8 mouse cellular contexts compared by ENCODE assay signal in the genomic region with DNA sequence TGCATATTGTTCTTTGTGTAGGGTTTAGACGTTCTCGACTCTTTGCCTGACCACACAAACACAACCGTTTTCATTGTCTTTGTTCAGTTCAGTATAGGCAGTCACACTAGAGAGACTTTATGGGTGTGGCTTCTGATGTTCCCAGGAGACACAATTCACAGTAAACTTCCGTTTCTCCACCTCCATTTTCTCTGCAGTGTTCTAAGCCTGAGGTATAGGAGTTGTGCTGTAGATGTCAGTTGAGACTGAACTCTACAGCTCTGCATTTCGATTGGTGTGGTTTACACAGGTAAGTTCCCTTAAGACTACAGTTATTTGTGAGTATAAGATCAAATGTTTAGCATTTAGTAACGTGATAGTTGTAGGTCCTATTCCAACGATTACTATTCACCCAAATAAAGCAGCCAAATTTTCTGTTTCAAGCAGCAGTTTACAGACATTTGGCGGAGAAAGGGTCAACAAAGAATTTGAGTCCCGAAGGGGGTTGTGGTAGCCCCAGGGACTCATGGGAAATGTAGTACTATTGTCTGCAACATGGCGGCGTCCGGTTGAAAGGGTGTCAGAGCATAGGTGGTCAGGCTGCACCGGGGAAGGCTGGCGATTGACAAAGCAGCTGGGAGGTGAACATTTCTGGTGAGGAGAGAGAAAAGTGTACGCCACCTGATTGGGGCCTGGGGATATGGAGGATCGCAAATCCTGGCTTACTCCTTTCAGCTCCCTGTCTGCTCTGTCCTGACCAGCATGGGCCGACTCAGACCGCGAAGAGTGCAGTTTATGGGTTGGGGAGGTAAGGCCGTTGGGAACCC. TPM values are rescaled to one million over a fixed set of nuclear protein-coding genes. Genes with fewer than 3 reads are reported as not detected.
DNase-seq lines count a peak whose midpoint lies in the region; ATAC-seq lines count a peak whose summit lies in the region.

A gene (plus strand): TSS at position 179 of the 806 bp plus-strand sequence.

- peak; percentile 98 for ATAC-seq in hindbrain, embryonic 11.5 days (ENCODE audit: low FRiP score)

- no peaks in the 10 kb centered on the region for H3K27me3 ChIP-seq in hindbrain, embryonic 11.5 days (ENCODE audit: control insufficient read depth, insufficient read depth, low read length)

- no peaks in the 10 kb centered on the region for H3K36me3 ChIP-seq in hindbrain, embryonic 11.5 days (ENCODE audit: control insufficient read depth, insufficient read depth, low read length)

- H3K9ac ChIP-seq in hindbrain, embryonic 11.5 days (ENCODE audit: low read depth, low read length) = peak within 1 kb of the TSS; percentile 80

- H3K4me3 ChIP-seq in hindbrain, embryonic 11.5 days (ENCODE audit: low read depth, low read length) = peak within 1 kb of the TSS; percentile 71

- 2% methylated on average over 20 of the region's 20 CpGs for WGBS in hindbrain, embryonic 11.5 days

- peak; percentile 84 for DNase-seq in MN1 (ENCODE audit: low spot score)
- peak; percentile 84 for DNase-seq in cerebellum, adult 9-11 months
- peak; percentile 78 to 90 for DNase-seq in frontal cortex, adult 2 months (ENCODE audit: extremely low spot score in 1 of 2, low spot score in 1 of 2)
- peak; percentile 84 for DNase-seq in hindbrain, embryonic 11.5 days (ENCODE audit: low spot score)
- peak; percentile 71 to 81 for DNase-seq in layer of hippocampus, postnatal 10 days (ENCODE audit: low spot score in 2 of 2)
- DNase-seq in lung, postnatal 10 days = peak; percentile 85
- DNase-seq in ovary, postnatal 36 days (ENCODE audit: low spot score) = peak; percentile 66
- peak; percentile 82 for DNase-seq in thymus, postnatal 25 days

- H3K9me3 ChIP-seq in hindbrain, embryonic 11.5 days (ENCODE audit: control insufficient read depth, low read length) = no peaks in the 10 kb centered on the region

- H3K4me1 ChIP-seq in hindbrain, embryonic 11.5 days (replicated peaks; ENCODE audit: control insufficient read depth, insufficient read depth, low read length) = no peaks in the 10 kb centered on the region

- H3K27ac ChIP-seq in hindbrain, embryonic 11.5 days (ENCODE audit: low read depth, low read length) = peak within 1 kb of the TSS; percentile 68

- peak within 1 kb of the TSS; percentile 48 for H3K4me2 ChIP-seq in hindbrain, embryonic 11.5 days (replicated peaks; ENCODE audit: low read depth, low read length)

RNA-seq across cellular contexts. Expression of the gene that starts here (rescaled TPM):
- polyA plus RNA-seq in frontal cortex, adult 2 months (2012; rRNA removed) = 11.1 and 12.7 TPM in 2 replicates
- 39.1 and 43.6 TPM in 2 replicates for polyA plus RNA-seq in hindbrain, embryonic 11.5 days (2014; fragmentation: Nextera tagmentation; extraction: Ambion mirVana)
- 10 to 100 TPM; 41.9 to 47.6 TPM for total RNA-seq in layer of hippocampus, postnatal 10 days (2021)

Comparison
In these comparisons a context has a peak if more than half of its experiments do, and no peak if none do; other contexts are left out.
1. Peak in every context shown above with its lines: DNase-seq, ATAC-seq, H3K4me3 ChIP-seq and H3K27ac ChIP-seq.